Mouse (Mus musculus) MEL (cell line): ENCODE measurements around the gene Sugp2.

ENCODE experiments used
- MEF2A ChIP-seq: IDR thresholded peaks from 2 replicates; pipeline ENCODE4 v1.6.1; 2014; ENCODE audit warnings: low read depth, mild to moderate bottlenecking, inconsistent platforms, low read length, improper control_type of control experiment; ENCODE audit not compliant: poor library complexity, insufficient replicate concordance, severe bottlenecking; ENCODE audit errors: extremely low read depth
- ZNF384 ChIP-seq: IDR thresholded peaks from 2 replicates; pipeline ENCODE4 v1.6.1; 2012; ENCODE audit warnings: low read depth, mild to moderate bottlenecking, inconsistent platforms, low read length, improper control_type of control experiment

DNA sequence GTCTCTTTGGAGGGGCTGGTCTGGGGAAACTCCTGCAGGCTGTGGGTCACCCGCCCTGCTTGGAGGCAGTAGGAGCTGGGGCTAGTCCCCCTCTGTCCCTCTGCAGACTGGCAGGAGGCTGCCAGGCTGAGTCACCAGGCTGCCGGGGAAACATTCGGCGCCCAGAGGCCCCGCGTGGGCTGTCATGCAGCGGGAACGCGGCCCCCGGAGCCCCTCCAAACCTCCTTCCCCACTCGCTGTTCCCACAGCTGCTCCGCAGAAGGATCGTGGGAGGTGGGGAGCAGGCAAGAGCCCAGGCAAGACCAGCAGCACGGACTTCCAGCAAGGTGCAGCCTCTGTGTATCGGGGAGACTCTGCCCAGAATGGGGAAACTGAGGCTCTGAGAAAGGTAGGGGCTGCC lies 44.1 kb downstream of the Sugp2 start:
- TF ChIP-seq ZNF384 (no peak), MEF2A (no peak)
